Mouse (Mus musculus): ENCODE data around the gene Rcc1. TPM values are rescaled to one million over a fixed set of nuclear protein-coding genes. Genes with fewer than 3 reads are reported as not detected.

The Rcc1 gene
- total and polyA plus RNA-seq, 3 experiments = 93.6 to 149 (median 148) TPM

DNA sequence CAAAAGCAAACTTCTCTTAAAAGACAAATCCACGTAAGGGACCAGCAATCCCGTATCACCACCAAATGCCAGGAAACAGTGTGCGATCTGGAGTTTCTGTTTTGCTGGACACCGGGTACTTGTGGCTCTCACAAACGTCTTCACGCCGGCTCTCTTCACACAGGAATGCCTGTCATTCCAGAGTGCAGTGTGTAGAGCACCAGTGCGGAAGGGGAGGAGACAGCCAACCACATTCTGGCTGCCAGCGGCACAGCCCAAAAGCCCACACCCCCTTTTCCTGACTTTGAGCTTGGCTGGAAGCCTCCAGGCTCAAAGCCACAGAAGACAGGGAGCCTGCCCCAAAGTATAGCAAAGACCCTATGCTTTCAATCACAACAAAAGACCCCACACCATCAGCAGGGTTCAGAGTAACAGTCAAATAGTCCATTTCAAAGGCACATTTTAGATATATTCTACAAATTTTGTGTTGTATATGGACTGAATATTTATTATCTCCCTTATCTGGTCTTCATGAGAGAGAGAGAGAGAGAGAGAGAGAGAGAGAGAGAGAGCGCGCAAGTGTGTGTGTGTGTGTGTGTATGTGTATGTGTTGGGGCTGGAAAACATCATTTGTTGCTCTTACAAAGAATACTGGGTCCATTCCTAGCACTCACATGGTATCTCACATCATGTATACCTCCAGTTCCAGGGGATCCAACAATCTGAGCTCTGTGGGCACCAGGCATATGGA is 44.8 kb upstream of the Rcc1 start:
- Histone ChIP-seq H3K27ac (ENCODE audit: insufficient read depth, low read depth) (no peak overlapping the region), H3K4me2 (ENCODE audit: insufficient read depth, low read depth, poor library complexity, severe bottlenecking) (no peak overlapping the region), H3K9ac (ENCODE audit: insufficient read depth, low read depth) (no peak overlapping the region), H3K4me1 (ENCODE audit: control insufficient read depth in 1 of 2, insufficient read depth in 2 of 2) (no peaks in the 10 kb centered on the region), H3K36me3 (replicated peaks in 1 of 2; ENCODE audit: control insufficient read depth in 1 of 2, insufficient read depth in 1 of 2, low read length in 1 of 2) (peaks cover 3 to 8% of the 10 kb centered on the region in 2 experiments), H3K4me3 (replicated peaks in 1 of 3; ENCODE audit: low read depth in 2 of 3, low read length in 2 of 3, poor library complexity in 1 of 3) (no peak overlapping the region), H3K9me3 (replicated peaks; ENCODE audit: low read length) (no peaks in the 10 kb centered on the region), H3K27me3 (replicated peaks) (no peaks in the 10 kb centered on the region), H3K79me2 (replicated peaks; ENCODE audit: control insufficient read depth, extremely low read depth, insufficient read depth, poor library complexity, severe bottlenecking) (no peaks in the 10 kb centered on the region)
- no peak for DNase-seq (ENCODE audit: extremely low read depth)
- in situ Hi-C loops (cut with MboI; ENCODE audit: low pct_ligation_motif_present, low pct_unique_long_range_greater_than_20kb, low sequenced_read_pairs) = no loop called here
- TF ChIP-seq BHLHE40 (IDR thresholded peaks at IDR 0.05; ENCODE audit: low read depth, low read length) (no peak), TBP (conservative IDR thresholded peaks at IDR 0.05; ENCODE audit: low read depth, low read length) (no peak), MAZ (IDR thresholded peaks at IDR 0.05; ENCODE audit: low read depth, low read length) (no peak), HCFC1 (IDR thresholded peaks at IDR 0.05; ENCODE audit: low read depth, low read length) (no peak), JUN (IDR thresholded peaks at IDR 0.05; ENCODE audit: insufficient read depth, low read depth, low read length) (no peak), ZMIZ1 (IDR thresholded peaks at IDR 0.05; ENCODE audit: low read depth, low read length) (no peak), ELF1 (IDR thresholded peaks at IDR 0.05; ENCODE audit: low read depth, low read length) (no peak), ZNF384 (IDR thresholded peaks at IDR 0.05; ENCODE audit: low read depth, low read length) (no peak), UBTF (IDR thresholded peaks at IDR 0.05; ENCODE audit: low read depth, low read length) (no peak), ETS1 (conservative IDR thresholded peaks at IDR 0.05; ENCODE audit: low read depth, low read length) (no peak), NRF1 (IDR thresholded peaks at IDR 0.05; ENCODE audit: low read depth, low read length) (no peak), KAT2A (IDR thresholded peaks at IDR 0.05; ENCODE audit: insufficient replicate concordance, low read length) (no peak), GABPA (IDR thresholded peaks at IDR 0.05; ENCODE audit: insufficient replicate concordance, low read depth, low read length) (no peak)
- dilution Hi-C loops (cut with MboI; ENCODE audit: extremely low pct_ligation_motif_present, extremely low pct_unique_long_range_greater_than_20kb, low sequenced_read_pairs) = no loop called here

GRCm38 (mm10) chr4:132397120-132397519 is 43.7 kb upstream of the Rcc1 start:
- in situ Hi-C loops (cut with MboI; ENCODE audit: low pct_ligation_motif_present, low pct_unique_long_range_greater_than_20kb, low sequenced_read_pairs) (no loop called here), dilution Hi-C loops (cut with MboI; ENCODE audit: extremely low pct_ligation_motif_present, extremely low pct_unique_long_range_greater_than_20kb, low sequenced_read_pairs) (no loop called here)
- no peaks in the 10 kb centered on the region for H3K9me3 ChIP-seq (replicated peaks; ENCODE audit: low read length)
- no peaks in the 10 kb centered on the region for H3K79me2 ChIP-seq (replicated peaks; ENCODE audit: control insufficient read depth, extremely low read depth, insufficient read depth, poor library complexity, severe bottlenecking)
- no peak overlapping the region for H3K9ac ChIP-seq (ENCODE audit: insufficient read depth, low read depth)
- DNase-seq (ENCODE audit: extremely low read depth) = no peak
- TF ChIP-seq MYC (IDR thresholded peaks at IDR 0.05; ENCODE audit: low read depth, low read length) (no peak), MXI1 (IDR thresholded peaks at IDR 0.05; ENCODE audit: low read depth, low read length) (no peak), ETS1 (conservative IDR thresholded peaks at IDR 0.05; ENCODE audit: low read depth, low read length) (no peak), SIN3A (IDR thresholded peaks at IDR 0.05; ENCODE audit: low read length) (no peak), BHLHE40 (IDR thresholded peaks at IDR 0.05; ENCODE audit: low read depth, low read length) (no peak), CTCF (conservative IDR thresholded peaks at IDR 0.05 in 1 of 2, IDR thresholded peaks at IDR 0.05 in 1 of 2; ENCODE audit: low read depth in 2 of 2, low read length in 2 of 2) (no peak), USF2 (conservative IDR thresholded peaks at IDR 0.05; ENCODE audit: low read depth, low read length) (no peak), RCOR1 (conservative IDR thresholded peaks at IDR 0.05; ENCODE audit: low read depth, low read length) (no peak), E2F4 (IDR thresholded peaks at IDR 0.05; ENCODE audit: insufficient replicate concordance, low read depth, low read length) (no peak), POLR2AphosphoS2 (IDR thresholded peaks at IDR 0.05; ENCODE audit: low read depth, low read length) (no peak), JUN (IDR thresholded peaks at IDR 0.05; ENCODE audit: insufficient read depth, low read depth, low read length) (no peak), ELF1 (IDR thresholded peaks at IDR 0.05; ENCODE audit: low read depth, low read length) (no peak), ZMIZ1 (IDR thresholded peaks at IDR 0.05; ENCODE audit: low read depth, low read length) (no peak), HCFC1 (IDR thresholded peaks at IDR 0.05; ENCODE audit: low read depth, low read length) (no peak), MEF2A (IDR thresholded peaks at IDR 0.05; ENCODE audit: borderline replicate concordance, low read depth, low read length) (no peak), CHD1 (IDR thresholded peaks at IDR 0.05; ENCODE audit: low read depth, low read length) (no peak), ZKSCAN1 (IDR thresholded peaks at IDR 0.05; ENCODE audit: borderline replicate concordance, low read depth, low read length) (no peak)
- no peak overlapping the region for H3K27ac ChIP-seq (ENCODE audit: insufficient read depth, low read depth)
- H3K4me3 ChIP-seq (replicated peaks in 1 of 3; ENCODE audit: low read depth in 2 of 3, low read length in 2 of 3, poor library complexity in 1 of 3) = no peak overlapping the region
- H3K36me3 ChIP-seq (replicated peaks in 1 of 2; ENCODE audit: control insufficient read depth in 1 of 2, insufficient read depth in 1 of 2, low read length in 1 of 2) = peaks cover 3 to 8% of the 10 kb centered on the region in 2 experiments
- H3K27me3 ChIP-seq (replicated peaks) = no peaks in the 10 kb centered on the region
- H3K4me2 ChIP-seq (ENCODE audit: insufficient read depth, low read depth, poor library complexity, severe bottlenecking) = no peak overlapping the region
- H3K4me1 ChIP-seq (ENCODE audit: control insufficient read depth in 1 of 2, insufficient read depth in 2 of 2) = no peaks in the 10 kb centered on the region

Data from CH12.LX (cell line).